Mouse (Mus musculus): Measurements from ENCODE around the gene Pdhx. TPM values are rescaled to one million over a fixed set of nuclear protein-coding genes. Genes with fewer than 3 reads are reported as not detected.

Gene Pdhx
- total and polyA plus RNA-seq, 2 experiments from 2014 or later, result 47.2 to 67.0 TPM

DNA sequence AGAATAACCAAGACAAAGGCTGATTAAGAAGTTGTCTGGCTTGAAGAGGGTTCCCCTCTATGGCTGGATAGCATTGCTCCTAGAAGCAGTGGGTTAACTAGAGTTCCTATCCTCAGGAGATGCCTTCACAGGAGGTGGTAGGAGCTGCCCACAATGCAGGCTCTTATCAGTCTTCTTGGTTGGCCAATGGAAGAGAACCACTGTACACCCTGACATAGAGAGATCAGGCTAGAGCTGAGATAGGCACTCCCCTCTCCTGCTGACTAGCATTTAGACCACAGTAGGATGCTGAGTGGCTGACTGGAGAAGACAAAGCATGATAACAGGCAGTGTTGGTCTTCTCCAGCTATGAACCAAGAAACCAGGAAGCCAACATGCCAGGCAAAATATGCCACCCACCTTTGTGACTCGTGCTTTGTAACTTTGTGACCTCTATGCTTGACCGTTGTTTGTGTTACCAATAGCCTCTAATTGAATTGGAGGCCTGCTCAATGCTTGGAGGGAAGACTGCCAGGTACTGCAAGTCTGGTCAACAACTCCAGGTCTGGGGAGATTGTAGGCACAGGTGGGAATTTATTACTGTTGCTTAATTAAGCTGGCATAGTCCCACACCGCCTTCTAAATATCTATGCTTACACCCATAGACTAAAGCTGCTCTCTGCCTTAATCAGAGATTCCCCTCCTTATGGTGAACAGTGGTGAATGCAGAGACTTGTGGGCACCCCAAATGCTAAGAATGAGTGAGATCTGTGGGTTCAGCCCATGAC lies 79.3 kb downstream of the Pdhx start:
- no peaks in the 10 kb centered on the region for H3K27me3 ChIP-seq (ENCODE audit: insufficient read depth, low read length)
- ATAC-seq (no peak), DNase-seq (ENCODE audit: low spot score) (no peak)
- H3K36me3 ChIP-seq (ENCODE audit: insufficient read depth, low read length), result no peaks in the 10 kb centered on the region
- no peak overlapping the region for H3K4me3 ChIP-seq (ENCODE audit: low read length)
- 94% methylated on average over 3 of the region's 3 CpGs for WGBS
- TF ChIP-seq CTCF (IDR thresholded peaks at IDR 0.05; ENCODE audit: low read depth), result no peak
- no peak overlapping the region for H3K9ac ChIP-seq (replicated peaks; ENCODE audit: low read length)
- H3K4me2 ChIP-seq (ENCODE audit: low read depth, low read length), result no peak overlapping the region
- no peak overlapping the region for H3K27ac ChIP-seq
- H3K4me1 ChIP-seq (ENCODE audit: insufficient read depth, low read length), result no peaks in the 10 kb centered on the region
- H3K9me3 ChIP-seq (ENCODE audit: low read length), result no peaks in the 10 kb centered on the region

DNA sequence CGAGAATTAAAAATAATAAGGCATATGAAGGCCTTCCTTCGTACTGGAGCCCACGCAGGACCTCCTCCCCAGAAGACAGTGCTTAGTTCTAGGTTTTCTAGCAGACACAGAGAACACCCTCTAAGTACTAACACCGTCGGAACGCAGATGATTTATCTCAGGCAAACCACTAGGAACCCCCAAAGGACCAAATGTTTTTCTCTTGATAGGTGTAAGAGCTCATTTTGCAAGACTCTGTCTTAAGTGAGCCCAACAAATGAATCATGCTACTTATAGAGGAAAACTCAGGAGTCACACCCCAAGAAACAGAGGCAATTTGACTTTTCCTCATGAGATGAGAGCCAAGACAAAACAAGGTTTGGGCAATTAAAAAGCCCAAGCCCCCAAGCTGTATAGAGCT lies 80.9 kb downstream of the Pdhx start:
- 85% methylated on average over 6 of the region's 6 CpGs for WGBS
- no peak overlapping the region for H3K4me3 ChIP-seq (ENCODE audit: low read length)
- H3K27me3 ChIP-seq (ENCODE audit: insufficient read depth, low read length), result no peaks in the 10 kb centered on the region
- no peaks in the 10 kb centered on the region for H3K4me1 ChIP-seq (ENCODE audit: insufficient read depth, low read length)
- DNase-seq (ENCODE audit: low spot score) (no peak), ATAC-seq (no peak)
- H3K9me3 ChIP-seq (ENCODE audit: low read length), result no peaks in the 10 kb centered on the region
- H3K4me2 ChIP-seq (ENCODE audit: low read depth, low read length), result no peak overlapping the region
- no peak overlapping the region for H3K27ac ChIP-seq
- H3K9ac ChIP-seq (replicated peaks; ENCODE audit: low read length), result no peak overlapping the region
- no peak for TF ChIP-seq CTCF (IDR thresholded peaks at IDR 0.05; ENCODE audit: low read depth)
- no peaks in the 10 kb centered on the region for H3K36me3 ChIP-seq (ENCODE audit: insufficient read depth, low read length)

DNA sequence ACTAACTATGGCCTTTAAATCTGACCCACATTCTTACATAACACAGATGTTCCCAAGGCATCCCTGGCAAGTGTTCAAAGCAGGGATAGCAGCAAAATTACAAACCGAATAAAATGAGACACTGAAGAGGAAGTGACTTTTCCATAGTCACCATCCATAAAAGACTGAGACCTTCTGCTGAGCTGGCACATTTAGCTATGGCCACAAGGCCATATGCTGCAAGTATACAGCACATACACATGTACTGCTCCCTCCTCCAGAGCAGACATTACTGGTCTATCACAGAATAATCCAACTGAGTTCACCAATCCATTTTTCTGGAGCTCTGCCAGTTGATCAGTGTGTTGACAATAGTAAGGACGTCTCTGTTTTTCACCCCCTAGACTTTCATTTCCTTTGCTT lies 83.0 kb downstream of the Pdhx start:
- H3K4me1 ChIP-seq (ENCODE audit: insufficient read depth, low read length), result no peaks in the 10 kb centered on the region
- WGBS, result 46% methylated on average over 2 of the region's 2 CpGs
- ATAC-seq, result no peak
- TF ChIP-seq CTCF (IDR thresholded peaks at IDR 0.05; ENCODE audit: low read depth), result no peak
- H3K4me3 ChIP-seq (ENCODE audit: low read length), result no peak overlapping the region
- H3K27ac ChIP-seq, result no peak overlapping the region
- no peaks in the 10 kb centered on the region for H3K9me3 ChIP-seq (ENCODE audit: low read length)
- H3K27me3 ChIP-seq (ENCODE audit: insufficient read depth, low read length), result no peaks in the 10 kb centered on the region
- DNase-seq (ENCODE audit: low spot score), result no peak
- H3K9ac ChIP-seq (replicated peaks; ENCODE audit: low read length), result no peak overlapping the region
- H3K36me3 ChIP-seq (ENCODE audit: insufficient read depth, low read length), result no peaks in the 10 kb centered on the region
- H3K4me2 ChIP-seq (ENCODE audit: low read depth, low read length), result no peak overlapping the region

DNA sequence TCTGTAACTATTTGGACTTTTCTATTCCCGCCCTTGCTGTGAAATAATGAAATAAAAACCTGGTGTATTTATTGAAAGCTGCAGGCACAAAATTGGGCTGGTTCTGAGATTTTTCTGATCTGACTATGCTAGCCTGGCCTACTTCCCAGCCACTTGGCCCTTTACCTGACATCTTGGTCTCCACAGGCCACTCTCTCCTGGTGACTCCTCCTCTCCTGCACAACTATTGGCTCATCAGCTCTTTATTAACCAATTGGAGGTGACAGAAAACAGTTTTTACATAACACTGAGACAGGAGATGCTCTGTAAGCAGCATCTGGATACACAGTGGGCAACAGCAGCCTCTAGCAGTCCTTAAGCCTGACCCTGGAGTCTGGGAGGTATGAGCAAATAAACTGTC lies 83.9 kb downstream of the Pdhx start:
- Histone ChIP-seq H3K4me2 (ENCODE audit: low read depth, low read length) (no peak overlapping the region), H3K4me3 (ENCODE audit: low read length) (no peak overlapping the region), H3K36me3 (ENCODE audit: insufficient read depth, low read length) (no peaks in the 10 kb centered on the region), H3K9me3 (ENCODE audit: low read length) (no peaks in the 10 kb centered on the region), H3K9ac (replicated peaks; ENCODE audit: low read length) (no peak overlapping the region), H3K4me1 (ENCODE audit: insufficient read depth, low read length) (no peaks in the 10 kb centered on the region), H3K27me3 (ENCODE audit: insufficient read depth, low read length) (no peaks in the 10 kb centered on the region), H3K27ac (no peak overlapping the region)
- 87% methylated on average over 1 of the region's 1 CpGs for WGBS
- ATAC-seq, result no peak
- no peak for TF ChIP-seq CTCF (IDR thresholded peaks at IDR 0.05; ENCODE audit: low read depth)
- no peak for DNase-seq (ENCODE audit: low spot score)

DNA sequence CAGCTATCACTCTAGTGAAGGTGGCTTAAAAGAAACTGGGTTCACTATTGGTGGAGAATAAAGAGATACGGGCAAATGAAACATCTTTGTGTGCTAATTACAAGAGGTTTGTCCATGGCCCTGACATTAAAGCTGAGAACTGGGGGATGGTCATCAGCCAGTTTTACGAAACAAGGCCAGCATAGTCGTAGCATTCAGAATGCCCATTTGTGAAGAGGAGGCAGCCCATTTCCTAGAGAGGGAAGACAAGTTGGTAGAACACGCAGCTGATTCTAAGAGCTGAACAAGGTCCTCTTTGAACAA lies 85.7 kb downstream of the Pdhx start:
- H3K9ac ChIP-seq (replicated peaks; ENCODE audit: low read length), result no peak overlapping the region
- H3K4me2 ChIP-seq (ENCODE audit: low read depth, low read length), result no peak overlapping the region
- H3K4me3 ChIP-seq (ENCODE audit: low read length), result no peak overlapping the region
- no peak overlapping the region for H3K27ac ChIP-seq
- no peak for ATAC-seq
- no peak for DNase-seq (ENCODE audit: low spot score)
- no peaks in the 10 kb centered on the region for H3K9me3 ChIP-seq (ENCODE audit: low read length)
- H3K4me1 ChIP-seq (ENCODE audit: insufficient read depth, low read length), result no peaks in the 10 kb centered on the region
- WGBS, result 94% methylated on average over 4 of the region's 4 CpGs
- H3K36me3 ChIP-seq (ENCODE audit: insufficient read depth, low read length), result no peaks in the 10 kb centered on the region
- no peak for TF ChIP-seq CTCF (IDR thresholded peaks at IDR 0.05; ENCODE audit: low read depth)
- H3K27me3 ChIP-seq (ENCODE audit: insufficient read depth, low read length), result no peaks in the 10 kb centered on the region

DNA sequence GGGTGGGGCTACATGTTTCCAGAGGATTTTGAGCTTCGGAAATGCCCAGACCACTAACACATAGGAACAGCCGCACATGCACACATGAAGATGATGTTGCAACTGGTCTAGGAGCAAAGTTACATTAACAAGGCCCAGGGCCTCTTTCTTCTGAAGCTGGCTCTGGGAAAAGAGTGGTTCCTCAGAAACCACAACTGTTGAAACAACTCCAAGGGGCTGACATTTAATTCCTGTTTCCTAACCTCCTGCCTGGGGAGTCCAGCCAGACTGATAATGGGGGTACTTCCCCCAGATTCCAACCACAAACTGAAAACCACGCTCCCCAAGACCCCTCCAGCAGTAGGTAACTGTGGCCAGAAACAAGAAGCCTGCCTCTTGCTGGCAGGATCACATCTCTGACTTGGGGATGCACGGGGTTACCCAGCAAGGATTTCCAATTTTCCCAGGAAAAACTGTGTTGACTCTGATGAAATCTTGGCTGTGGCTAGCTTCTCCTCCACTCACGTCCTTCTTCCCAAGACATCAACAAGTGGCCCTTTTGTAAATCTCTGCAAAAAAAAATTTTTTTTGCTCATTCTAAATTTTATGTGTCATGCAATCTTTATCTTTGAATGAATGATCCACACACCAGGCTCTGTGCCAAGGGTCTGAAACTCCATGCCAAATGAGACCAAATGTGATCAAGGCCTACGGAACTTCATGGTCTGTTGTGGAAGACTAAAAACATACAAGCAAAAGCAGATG lies 86.2 kb downstream of the Pdhx start:
- 77% methylated on average over 6 of the region's 6 CpGs for WGBS
- no peaks in the 10 kb centered on the region for H3K4me1 ChIP-seq (ENCODE audit: insufficient read depth, low read length)
- H3K27ac ChIP-seq, result no peak overlapping the region
- H3K9ac ChIP-seq (replicated peaks; ENCODE audit: low read length), result no peak overlapping the region
- no peaks in the 10 kb centered on the region for H3K27me3 ChIP-seq (ENCODE audit: insufficient read depth, low read length)
- no peak overlapping the region for H3K4me3 ChIP-seq (ENCODE audit: low read length)
- DNase-seq (ENCODE audit: low spot score) (no peak), ATAC-seq (no peak)
- no peak overlapping the region for H3K4me2 ChIP-seq (ENCODE audit: low read depth, low read length)
- no peaks in the 10 kb centered on the region for H3K36me3 ChIP-seq (ENCODE audit: insufficient read depth, low read length)
- no peaks in the 10 kb centered on the region for H3K9me3 ChIP-seq (ENCODE audit: low read length)
- TF ChIP-seq CTCF (IDR thresholded peaks at IDR 0.05; ENCODE audit: low read depth), result no peak

DNA sequence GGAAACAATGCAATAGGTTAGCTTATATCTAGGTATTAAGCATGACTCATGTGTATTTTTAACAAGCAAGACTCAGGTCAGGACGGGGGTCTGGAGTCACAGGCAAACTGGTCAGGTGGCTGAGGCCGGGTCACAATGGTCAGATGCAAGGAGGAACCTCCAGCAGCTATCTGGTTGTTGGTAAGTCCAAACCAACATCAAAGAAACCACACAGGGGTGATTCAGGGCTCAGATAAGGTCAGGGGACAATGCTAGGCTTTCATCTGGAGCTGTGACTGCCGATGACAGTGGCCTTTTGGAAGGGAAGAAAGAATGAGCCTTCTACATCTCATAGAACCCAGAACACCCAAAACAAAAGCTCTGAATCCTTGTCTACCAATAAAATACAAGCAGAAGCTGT lies 86.9 kb downstream of the Pdhx start:
- Histone ChIP-seq H3K4me2 (ENCODE audit: low read depth, low read length) (no peak overlapping the region), H3K4me3 (ENCODE audit: low read length) (no peak overlapping the region), H3K27me3 (ENCODE audit: insufficient read depth, low read length) (no peaks in the 10 kb centered on the region), H3K9me3 (ENCODE audit: low read length) (no peaks in the 10 kb centered on the region), H3K27ac (no peak overlapping the region), H3K4me1 (ENCODE audit: insufficient read depth, low read length) (no peaks in the 10 kb centered on the region), H3K9ac (replicated peaks; ENCODE audit: low read length) (no peak overlapping the region), H3K36me3 (ENCODE audit: insufficient read depth, low read length) (no peaks in the 10 kb centered on the region)
- ATAC-seq, result no peak
- TF ChIP-seq CTCF (IDR thresholded peaks at IDR 0.05; ENCODE audit: low read depth), result no peak
- 81% methylated on average over 3 of the region's 3 CpGs for WGBS
- DNase-seq (ENCODE audit: low spot score), result no peak

Data from hindbrain, postnatal 0 days (tissue).